ENCODE assay signal across 15 mouse cellular contexts in genomic region chr9:69477824-69478222, GRCm38 (mm10). TPM values are rescaled to one million over a fixed set of nuclear protein-coding genes. Genes with fewer than 3 reads are reported as not detected.
A peak's percentile ranks its signal among the peaks of the same experiment; 100 is the strongest.
DNase-seq lines count a peak whose midpoint lies in the region; ATAC-seq and TF ChIP-seq lines count a peak whose summit lies in the region.
"Had no signal": no experiment of that assay in that cellular context is flagged by ENCODE, and none has a peak within 500 bp of the region (broad histone marks: within the 10 kb centered on the region; RNA-seq: fewer than 3 reads in every experiment).

No protein-coding gene starts in this region.

- no peaks in the 10 kb centered on the region for H3K9me3 ChIP-seq in heart, embryonic 13.5 days
- H3K9me3 ChIP-seq in kidney, postnatal 0 days (replicated peaks; ENCODE audit: low read length), result no peaks in the 10 kb centered on the region
- no peaks in the 10 kb centered on the region for H3K9me3 ChIP-seq in embryonic facial prominence, embryonic 15.5 days (replicated peaks)
- no peaks in the 10 kb centered on the region for H3K9me3 ChIP-seq in stomach, embryonic 16.5 days (replicated peaks; ENCODE audit: control insufficient read depth, low read length)
- H3K9me3 ChIP-seq: neural tube, embryonic 13.5 days had no signal

- H3K9ac ChIP-seq in heart, embryonic 13.5 days, result peak overlapping the region; percentile 38; the same call in 1 of the 2 replicates
- no peak overlapping the region for H3K9ac ChIP-seq in kidney, postnatal 0 days (ENCODE audit: low read depth, low read length)
- no peak overlapping the region for H3K9ac ChIP-seq in embryonic facial prominence, embryonic 15.5 days
- no peak overlapping the region for H3K9ac ChIP-seq in stomach, embryonic 16.5 days (ENCODE audit: low read length)
- H3K9ac ChIP-seq: forebrain, postnatal 0 days; hindbrain, embryonic 14.5 days; neural tube, embryonic 13.5 days had no signal

- H3K36me3 ChIP-seq in heart, embryonic 13.5 days, result peaks cover 89% of the 10 kb centered on the region
- H3K36me3 ChIP-seq in kidney, postnatal 0 days (ENCODE audit: insufficient read depth, low read length), result peaks cover 21% of the 10 kb centered on the region
- H3K36me3 ChIP-seq in embryonic facial prominence, embryonic 15.5 days, result peaks cover 75% of the 10 kb centered on the region
- peaks cover 5% of the 10 kb centered on the region; the same call in 1 of the 2 replicates for H3K36me3 ChIP-seq in stomach, embryonic 16.5 days (ENCODE audit: control insufficient read depth, insufficient read depth, low read length)
- H3K36me3 ChIP-seq: neural tube, embryonic 13.5 days had no signal

- no peak for DNase-seq in heart, postnatal 4 days
- no peak for DNase-seq in kidney, postnatal 0 days (ENCODE audit: low spot score)
- no peak for DNase-seq in kidney, postnatal 36 days
- DNase-seq: forebrain, postnatal 0 days; layer of hippocampus, postnatal 36 days; lung, adult 2 months; retina, postnatal 1 day; thymus, adult 18-20 months had no signal

- H3K4me2 ChIP-seq in heart, embryonic 13.5 days, result no peak overlapping the region
- no peak overlapping the region for H3K4me2 ChIP-seq in kidney, postnatal 0 days (ENCODE audit: low read length)
- no peak overlapping the region for H3K4me2 ChIP-seq in embryonic facial prominence, embryonic 15.5 days (replicated peaks)
- H3K4me2 ChIP-seq in stomach, embryonic 16.5 days (ENCODE audit: low read depth, low read length), result no peak overlapping the region
- H3K4me2 ChIP-seq: hindbrain, embryonic 14.5 days; neural tube, embryonic 13.5 days had no signal

- 57% methylated on average over 6 of the region's 6 CpGs for WGBS in heart, embryonic 13.5 days
- 48% methylated on average over 6 of the region's 6 CpGs for WGBS in kidney, postnatal 0 days
- 43% methylated on average over 6 of the region's 6 CpGs for WGBS in embryonic facial prominence, embryonic 15.5 days
- WGBS in stomach, embryonic 16.5 days, result 48% methylated on average over 6 of the region's 6 CpGs

- no peaks in the 10 kb centered on the region for H3K27me3 ChIP-seq in heart, embryonic 13.5 days (replicated peaks)
- H3K27me3 ChIP-seq in kidney, postnatal 0 days (ENCODE audit: insufficient read depth, low read length), result no peaks in the 10 kb centered on the region
- H3K27me3 ChIP-seq in embryonic facial prominence, embryonic 15.5 days, result no peaks in the 10 kb centered on the region
- H3K27me3 ChIP-seq in stomach, embryonic 16.5 days (ENCODE audit: control insufficient read depth, insufficient read depth, low read length), result no peaks in the 10 kb centered on the region
- H3K27me3 ChIP-seq: neural tube, embryonic 13.5 days had no signal

- peaks cover 67% of the 10 kb centered on the region for H3K4me1 ChIP-seq in heart, embryonic 13.5 days
- H3K4me1 ChIP-seq in kidney, postnatal 0 days (replicated peaks; ENCODE audit: insufficient read depth, low read length), result 0 out of 2 replicates have a peak, but pooled peaks cover 6% of the 10 kb centered on the region
- peaks cover 47% of the 10 kb centered on the region for H3K4me1 ChIP-seq in embryonic facial prominence, embryonic 15.5 days
- H3K4me1 ChIP-seq in stomach, embryonic 16.5 days (ENCODE audit: control insufficient read depth, insufficient read depth, low read length), result peaks cover 14% of the 10 kb centered on the region; the same call in 1 of the 2 replicates

- no peak overlapping the region for H3K4me3 ChIP-seq in heart, embryonic 13.5 days
- no peak overlapping the region for H3K4me3 ChIP-seq in kidney, postnatal 0 days (replicated peaks; ENCODE audit: low read depth, low read length)
- no peak overlapping the region for H3K4me3 ChIP-seq in embryonic facial prominence, embryonic 15.5 days (replicated peaks)
- H3K4me3 ChIP-seq in stomach, embryonic 16.5 days (replicated peaks; ENCODE audit: low read length), result no peak overlapping the region
- H3K4me3 ChIP-seq: neural tube, embryonic 13.5 days had no signal

- H3K27ac ChIP-seq in heart, embryonic 13.5 days (replicated peaks), result peak overlapping the region; percentile 86
- H3K27ac ChIP-seq in kidney, postnatal 0 days, result 0 out of 2 replicates have a peak overlapping the region, but pooled peaks have one; percentile 60
- peak overlapping the region; percentile 72; the same call in 1 of the 2 replicates for H3K27ac ChIP-seq in embryonic facial prominence, embryonic 15.5 days (replicated peaks)
- peak overlapping the region; percentile 30; the same call in 1 of the 2 replicates for H3K27ac ChIP-seq in stomach, embryonic 16.5 days (ENCODE audit: low read length)
- H3K27ac ChIP-seq: hindbrain, embryonic 14.5 days; neural tube, embryonic 13.5 days had no signal

- ATAC-seq in heart, embryonic 13.5 days (ENCODE audit: extremely low read depth, insufficient number of reproducible peaks, low FRiP score, low TSS enrichment), result no peak
- ATAC-seq in kidney, postnatal 0 days (replicated peaks; ENCODE audit: low FRiP score, low read depth), result no peak
- ATAC-seq in embryonic facial prominence, embryonic 15.5 days (ENCODE audit: insufficient number of reproducible peaks, low FRiP score, low TSS enrichment, low read depth), result no peak
- ATAC-seq in stomach, embryonic 16.5 days (ENCODE audit: insufficient read depth, low FRiP score), result peak; percentile 4; the same call in 1 of the 2 replicates
- no peak for ATAC-seq in frontal cortex, adult (ENCODE audit: low TSS enrichment)
- ATAC-seq: midbrain, embryonic 16.5 days had no signal

- TF ChIP-seq CTCF in kidney, postnatal 0 days (IDR thresholded peaks at IDR 0.05; ENCODE audit: low read depth), result no peak

RNA-seq across cellular contexts. Expression of gene Anxa2, which starts 24.4 kb away (rescaled TPM):
- 450 and 490 TPM in 2 replicates for polyA plus RNA-seq in heart, embryonic 13.5 days (2015; fragmentation: Nextera tagmentation; extraction: Ambion mirVana)
- 100 to 1,000 TPM; 251 to 268 TPM for total RNA-seq in heart, postnatal 4 days (2021)
- polyA plus RNA-seq in kidney, postnatal 0 days (2015; fragmentation: Nextera tagmentation; extraction: Ambion mirVana), result 442 and 483 TPM in 2 replicates
- polyA plus RNA-seq in embryonic facial prominence, embryonic 15.5 days (2015; fragmentation: Nextera tagmentation; extraction: Ambion mirVana), result 1,678 and 1,714 TPM in 2 replicates
- 1,223 and 1,404 TPM in 2 replicates for polyA plus RNA-seq in stomach, embryonic 16.5 days (2015; fragmentation: Nextera tagmentation; extraction: Ambion mirVana)

Comparison
In these comparisons a context has a peak if more than half of its experiments do, and no peak if none do; other contexts are left out.
1. H3K27ac ChIP-seq: peak in every context shown above with its lines; median percentile 86 in heart, embryonic 13.5 days; 72 in embryonic facial prominence, embryonic 15.5 days; 60 in kidney, postnatal 0 days; 30 in stomach, embryonic 16.5 days.